Mouse (Mus musculus): ENCODE measurements at regions not wholly inside any gene's neighbourhood (a gene's known extent, or its start where the extent isn't known, plus 50 kb on each side); places are given as distances from the start of the nearest gene placed in this dataset.

DNA sequence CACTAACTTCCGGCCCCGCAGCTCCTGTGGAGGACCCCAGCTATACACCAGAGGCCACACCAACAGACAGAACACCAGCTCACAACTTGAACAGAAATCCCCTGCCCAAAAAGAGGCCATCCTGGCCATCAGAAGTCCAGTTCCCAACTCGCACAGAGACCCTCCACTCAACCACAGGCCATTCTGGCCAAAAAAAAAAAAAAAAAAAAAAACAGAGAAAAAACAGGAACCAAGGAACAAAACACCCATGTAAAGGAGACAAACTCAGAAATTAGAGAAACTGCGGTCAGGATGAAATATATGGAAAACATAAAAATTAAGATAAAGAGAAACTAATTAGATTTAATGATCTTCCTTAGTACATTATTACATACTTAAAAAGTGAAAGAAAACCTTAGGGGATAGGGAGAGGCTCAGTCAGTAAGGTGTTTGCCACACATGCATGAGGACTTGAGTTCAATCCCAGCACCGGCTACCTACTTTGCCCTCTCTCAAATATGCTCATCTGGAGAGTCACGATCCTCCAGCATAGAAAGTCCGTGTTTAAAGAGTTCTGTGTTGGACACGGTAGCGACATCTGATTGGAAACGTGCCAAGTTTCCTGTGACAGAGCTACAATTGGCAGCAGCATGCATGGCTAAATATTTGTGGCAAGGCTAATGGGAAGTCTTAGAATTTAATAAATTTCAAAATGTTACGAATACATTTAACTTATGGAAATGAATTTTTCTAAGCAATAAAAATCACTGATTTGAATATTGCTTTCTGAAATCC is 51.9 kb upstream of the Pde7b start:
- CTCF ChIA-PET, result no interaction called here

DNA sequence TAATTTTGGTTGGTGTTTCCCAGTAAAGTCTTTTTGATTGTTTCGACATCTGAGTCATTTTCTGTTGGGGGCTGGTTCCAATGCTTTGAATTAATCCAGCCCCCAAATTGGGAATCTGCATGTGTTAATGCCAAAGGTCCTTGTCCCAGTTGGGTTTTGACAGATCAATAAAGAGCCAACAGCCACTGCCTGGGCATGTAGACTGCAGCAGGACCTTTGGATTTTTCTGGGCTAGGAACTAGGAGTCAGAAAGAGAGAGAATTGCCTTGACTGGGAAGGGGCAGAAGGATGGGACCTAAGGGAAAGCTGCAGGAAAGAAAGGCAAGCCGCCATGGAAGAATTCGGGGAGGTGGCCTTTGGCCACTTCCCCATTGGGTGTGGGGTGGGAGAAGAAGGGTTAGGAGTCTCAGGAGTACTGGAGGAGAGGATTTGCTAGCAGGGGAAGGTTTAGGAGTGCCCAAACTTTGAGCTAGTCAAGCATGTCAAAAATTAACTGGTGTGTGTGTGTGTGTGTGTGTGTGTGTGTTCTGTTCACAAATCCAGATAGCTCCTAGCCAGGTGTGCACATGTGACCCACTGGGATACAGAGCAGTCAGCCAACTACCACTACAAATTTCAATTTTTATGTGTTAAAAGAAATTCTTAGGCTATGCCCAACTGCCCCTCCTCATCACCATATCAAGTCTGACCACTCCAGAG is 51.0 kb upstream of the Pde7b start:
- CTCF ChIA-PET, result no interaction called here
